Mouse (Mus musculus): ENCODE measurements around the gene Selenoi.

DNA sequence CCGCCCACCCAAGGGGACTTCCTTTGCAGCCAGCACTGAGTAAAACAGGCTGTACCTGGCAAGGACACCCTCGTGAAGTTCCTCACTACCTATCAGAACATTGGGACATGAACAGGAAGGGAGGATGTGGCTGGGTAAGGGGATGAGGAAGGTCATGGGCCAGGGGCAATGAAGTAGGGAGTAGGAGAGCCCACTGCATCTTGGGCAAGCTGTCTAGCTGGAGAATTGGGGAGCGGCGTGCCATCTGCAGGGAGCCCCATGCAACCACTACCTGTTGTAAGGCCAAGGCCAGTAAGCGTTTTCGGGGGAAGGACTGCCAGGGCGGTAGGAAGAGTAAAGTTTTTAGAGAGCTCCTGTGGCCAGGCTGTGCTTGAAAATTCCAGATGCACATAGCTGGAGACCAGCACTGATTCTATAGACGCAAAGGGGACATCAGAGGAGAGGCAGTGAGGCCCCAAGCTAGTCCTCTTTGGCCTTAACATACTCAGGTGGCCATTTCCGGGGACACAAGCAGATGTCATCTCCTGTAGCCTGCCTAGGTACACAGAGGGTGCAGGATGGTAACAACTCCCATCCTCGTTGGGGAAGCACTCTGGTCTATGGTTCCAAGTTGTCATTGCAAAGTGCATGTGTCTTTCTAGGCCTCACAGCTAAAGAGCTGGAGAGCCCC, 29.0 kb upstream of the Selenoi start:
- no peak for TF ChIP-seq CTCF (IDR thresholded peaks at IDR 0.05; ENCODE audit: insufficient read depth, low read depth, low read length)
- no peak for TF ChIP-seq POLR2A (IDR thresholded peaks at IDR 0.05; ENCODE audit: insufficient read depth, low read depth, low read length)
